Mouse (Mus musculus): ENCODE measurements around the gene Mrpl2. TPM values are rescaled to one million over a fixed set of nuclear protein-coding genes. Genes with fewer than 3 reads are reported as not detected.

Mrpl2 gene
- polyA plus RNA-seq, 1 experiment: 38.2 TPM

DNA sequence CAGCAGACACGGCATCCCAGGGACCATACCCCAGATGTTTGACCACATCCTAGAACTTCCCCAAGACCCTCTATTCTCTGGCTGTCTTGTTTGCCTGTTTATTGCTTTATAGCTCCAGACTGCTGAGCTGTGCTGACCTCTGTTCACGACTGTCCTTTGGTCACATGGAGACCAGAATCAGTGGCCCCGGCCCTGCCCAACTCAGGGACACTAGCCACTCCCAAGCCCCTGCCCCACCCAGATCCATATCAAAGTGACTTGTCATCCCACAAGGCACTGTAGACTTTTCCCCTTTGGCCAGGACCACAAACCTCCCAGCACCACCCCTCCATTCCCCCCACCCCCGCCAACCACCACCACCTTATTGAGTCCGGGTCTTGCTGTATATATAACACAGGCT is 53.2 kb downstream of the Mrpl2 start:
- TF ChIP-seq POLR2A (IDR thresholded peaks at IDR 0.05; ENCODE audit: borderline replicate concordance, low read depth, low read length): no peak
- no peak overlapping the region for H3K27ac ChIP-seq (ENCODE audit: insufficient read depth, low read depth, low read length)
- no peak overlapping the region for H3K4me3 ChIP-seq (ENCODE audit: insufficient read depth, low read length)
- peaks cover 7% of the 10 kb centered on the region for H3K4me1 ChIP-seq (ENCODE audit: control insufficient read depth, insufficient read depth, low read length)

Other genes with a start within 250 kb of the Mrpl2 start
- not detected in 2 replicates for gene Crip3, start 217.3 kb upstream of the Mrpl2 start, polyA plus RNA-seq (2012; ENCODE audit: insufficient read depth, insufficient read length, missing spikeins)
- not detected in 2 replicates for gene Slc22a7, start 207.8 kb upstream of the Mrpl2 start, polyA plus RNA-seq (2012; ENCODE audit: insufficient read depth, insufficient read length, missing spikeins)
- not detected in 2 replicates for gene Ttbk1, start 158.6 kb upstream of the Mrpl2 start, polyA plus RNA-seq (2012; ENCODE audit: insufficient read depth, insufficient read length, missing spikeins)
- gene Dnph1, start 149.5 kb upstream of the Mrpl2 start, polyA plus RNA-seq (2012; ENCODE audit: insufficient read depth, insufficient read length, missing spikeins): 5.7 and 9.0 TPM in 2 replicates
- gene Cul9, start 99.8 kb upstream of the Mrpl2 start, polyA plus RNA-seq (2012; ENCODE audit: insufficient read depth, insufficient read length, missing spikeins): 27.7 and 46.3 TPM in 2 replicates
- 28.9 and 44.2 TPM in 2 replicates for gene Srf, start 90.1 kb upstream of the Mrpl2 start, polyA plus RNA-seq (2012; ENCODE audit: insufficient read depth, insufficient read length, missing spikeins)
- 0.43 and 0.56 TPM in 2 replicates for gene Ptk7, start 16.7 kb upstream of the Mrpl2 start, polyA plus RNA-seq (2012; ENCODE audit: insufficient read depth, insufficient read length, missing spikeins)
- 45.3 and 48.8 TPM in 2 replicates for gene Klc4, start 207 bp upstream of the Mrpl2 start, polyA plus RNA-seq (2012; ENCODE audit: insufficient read depth, insufficient read length, missing spikeins)
- gene Cul7, start 4.1 kb downstream of the Mrpl2 start, polyA plus RNA-seq (2012; ENCODE audit: insufficient read depth, insufficient read length, missing spikeins): 14.5 and 15.4 TPM in 2 replicates
- 25.8 and 27.7 TPM in 2 replicates for gene Rrp36, start 28.1 kb downstream of the Mrpl2 start, polyA plus RNA-seq (2012; ENCODE audit: insufficient read depth, insufficient read length, missing spikeins)
- gene Mea1, start 32.6 kb downstream of the Mrpl2 start, polyA plus RNA-seq (2012; ENCODE audit: insufficient read depth, insufficient read length, missing spikeins): 69.3 and 70.9 TPM in 2 replicates
- 50.3 and 52.9 TPM in 2 replicates for gene Klhdc3, start 34.7 kb downstream of the Mrpl2 start, polyA plus RNA-seq (2012; ENCODE audit: insufficient read depth, insufficient read length, missing spikeins)
- gene Ppp2r5d, start 58.9 kb downstream of the Mrpl2 start, polyA plus RNA-seq (2012; ENCODE audit: insufficient read depth, insufficient read length, missing spikeins): 34.4 and 38.2 TPM in 2 replicates
- 26.6 and 27.8 TPM in 2 replicates for gene Pex6, start 65.2 kb downstream of the Mrpl2 start, polyA plus RNA-seq (2012; ENCODE audit: insufficient read depth, insufficient read length, missing spikeins)
- gene Gnmt, start 82.9 kb downstream of the Mrpl2 start, polyA plus RNA-seq (2012; ENCODE audit: insufficient read depth, insufficient read length, missing spikeins): 1.2 TPM in 1 of 2 replicates, not detected in the other
- 134 and 146 TPM in 2 replicates for gene Cnpy3, start 106.0 kb downstream of the Mrpl2 start, polyA plus RNA-seq (2012; ENCODE audit: insufficient read depth, insufficient read length, missing spikeins)
- not detected in 2 replicates for gene Ptcra, start 117.5 kb downstream of the Mrpl2 start, polyA plus RNA-seq (2012; ENCODE audit: insufficient read depth, insufficient read length, missing spikeins)
- 6.1 and 7.2 TPM in 2 replicates for gene 2310039H08Rik, start 126.4 kb downstream of the Mrpl2 start, polyA plus RNA-seq (2012; ENCODE audit: insufficient read depth, insufficient read length, missing spikeins)
- 75.3 and 83.5 TPM in 2 replicates for gene Rpl7l1, start 136.4 kb downstream of the Mrpl2 start, polyA plus RNA-seq (2012; ENCODE audit: insufficient read depth, insufficient read length, missing spikeins)
- 11.3 and 11.8 TPM in 2 replicates for gene Bicral, start 212.3 kb downstream of the Mrpl2 start, polyA plus RNA-seq (2012; ENCODE audit: insufficient read depth, insufficient read length, missing spikeins)
- 11.4 and 13.6 TPM in 2 replicates for gene Tbcc, start 244.5 kb downstream of the Mrpl2 start, polyA plus RNA-seq (2012; ENCODE audit: insufficient read depth, insufficient read length, missing spikeins)

All from bone marrow macrophage, adult 2 months (primary cell).